Mouse (Mus musculus) lung, postnatal 0 days (tissue): ENCODE measurements around the gene Hist1h3d. TPM values are rescaled to one million over a fixed set of nuclear protein-coding genes. Genes with fewer than 3 reads are reported as not detected.
"Not testable (repeated sequence)": the region's sequence is repeated elsewhere in the genome, so short reads cannot be mapped to it uniquely, and the experiment has no call there.

Experiments
- ATAC-seq: fragments of 200-750 bp; cut with Nextera tagmentation; 2 replicates; pipeline ENCODE4 v1.8.0; 2017; ENCODE audit warnings: moderate library complexity
- DNase-seq: peaks from one replicate; pipeline ENCODE4 v3.0.0-alpha.2; 2016; ENCODE audit warnings: low spot score
- H3K27ac ChIP-seq: fragments of 300-500 bp; sonication (generic); 2 replicates; pipeline ENCODE4 v1.5.1; 2014; ENCODE audit warnings: antibody characterized with exemption, mild to moderate bottlenecking, low read length, mixed read lengths
- H3K27me3 ChIP-seq: fragments of 300-500 bp; sonication (generic); replicated peaks from 2 replicates; pipeline ENCODE4 v1.6.1; 2014; ENCODE audit warnings: low read length, mixed read lengths; ENCODE audit not compliant: insufficient read depth
- H3K36me3 ChIP-seq: fragments of 300-500 bp; sonication (generic); 2 replicates; pipeline ENCODE4 v1.6.1; 2014; ENCODE audit warnings: low read length, mixed read lengths; ENCODE audit not compliant: insufficient read depth
- H3K4me1 ChIP-seq: fragments of 300-500 bp; sonication (generic); 2 replicates; pipeline ENCODE4 v1.6.1; 2014; ENCODE audit warnings: antibody characterized with exemption, low read depth, low read length, mixed read lengths; ENCODE audit not compliant: insufficient read depth
- H3K4me2 ChIP-seq: fragments of 300-500 bp; sonication (generic); replicated peaks from 2 replicates; pipeline ENCODE4 v1.6.1; 2014; ENCODE audit warnings: low read depth, mild to moderate bottlenecking, low read length, moderate library complexity, mixed read lengths
- H3K4me3 ChIP-seq: fragments of 300-500 bp; sonication (generic); 2 replicates; pipeline ENCODE4 v1.5.1; 2014; ENCODE audit warnings: low read depth, low read length
- H3K9ac ChIP-seq: fragments of 300-500 bp; sonication (generic); replicated peaks from 2 replicates; pipeline ENCODE4 v1.6.1; 2014; ENCODE audit warnings: low read depth, mild to moderate bottlenecking
- H3K9me3 ChIP-seq: fragments of 300-500 bp; sonication (generic); 2 replicates; pipeline ENCODE4 v1.6.1; 2016; ENCODE audit warnings: low read length, mixed read lengths
- CTCF ChIP-seq: IDR thresholded peaks from 2 replicates; pipeline ENCODE4 v1.5.1; 2016; ENCODE audit warnings: antibody characterized with exemption, mild to moderate bottlenecking
- EP300 ChIP-seq: IDR thresholded peaks from 2 replicates; pipeline ENCODE4 v1.6.1; 2016; ENCODE audit warnings: antibody characterized with exemption, mild to moderate bottlenecking, control low read depth
- WGBS: fragments of 180-500 bp; shearing (Covaris S2); extraction: QIAGEN DNeasy Blood & Tissue Kit; methylation state at CpG from one replicate; pipeline ENCODE4 v1.1.7; 2014; 5-methylcytosine and 5-hydroxymethylcytosine counted together
- polyA plus RNA-seq: library from polyadenylated mRNA; unstranded; fragments of >200 nt; fragmentation: Nextera tagmentation; extraction: Ambion mirVana; gene quantifications from 2 replicates; pipeline ENCODE4 v1.2.1, GENCODE M21; 2015

Gene Hist1h3d
- polyA plus RNA-seq, 1 experiment from 2014 or later: 1.3 TPM

DNA sequence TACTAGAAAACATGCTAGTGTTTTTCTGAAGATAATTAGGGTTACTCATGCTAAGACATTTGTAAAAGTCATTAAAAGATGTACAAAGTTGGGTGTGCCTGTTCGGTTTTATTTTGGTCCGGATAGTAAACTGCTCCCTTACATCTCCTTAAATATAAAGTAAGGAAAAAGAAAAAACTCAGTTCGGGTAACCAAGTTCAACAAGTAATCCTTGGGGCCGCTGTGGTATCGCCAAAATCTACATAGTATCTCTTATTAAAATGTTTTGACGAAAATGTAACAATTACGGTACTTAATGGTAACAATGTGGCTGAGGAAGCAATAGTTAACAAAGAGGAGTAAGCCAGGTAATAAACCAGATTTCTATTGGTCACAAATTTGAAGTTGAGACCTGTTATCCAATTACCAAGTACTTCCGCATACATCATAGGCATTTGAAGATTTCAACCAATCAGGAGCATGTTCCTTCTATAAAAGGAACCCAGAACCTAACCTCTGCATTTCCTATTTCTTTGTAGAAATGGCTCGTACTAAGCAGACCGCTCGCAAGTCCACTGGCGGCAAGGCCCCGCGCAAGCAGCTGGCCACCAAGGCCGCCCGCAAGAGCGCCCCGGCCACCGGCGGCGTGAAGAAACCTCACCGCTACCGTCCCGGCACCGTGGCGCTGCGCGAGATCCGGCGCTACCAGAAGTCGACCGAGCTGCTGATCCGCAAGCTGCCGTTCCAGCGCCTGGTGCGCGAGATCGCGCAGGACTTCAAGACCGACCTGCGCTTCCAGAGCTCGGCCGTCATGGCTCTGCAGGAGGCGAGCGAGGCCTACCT is 31.4 kb upstream of the Hist1h3d start, which contains the start of gene Hist1h3f:
Gene Hist1h3f (plus strand): TSS at position 88 of the 822 bp plus-strand sequence.
- no peaks in the 10 kb centered on the region for H3K27me3 ChIP-seq
- peak within 1 kb of the TSS; percentile 63 for H3K4me2 ChIP-seq
- TF ChIP-seq CTCF: no peak
- TF ChIP-seq EP300: peak; percentile 46; the same call in 1 of the 2 replicates
- H3K9me3 ChIP-seq: no peaks in the 10 kb centered on the region
- H3K4me1 ChIP-seq: no peaks in the 10 kb centered on the region
- peak within 1 kb of the TSS; percentile 86 for H3K27ac ChIP-seq
- H3K4me3 ChIP-seq: peak within 1 kb of the TSS; percentile 49
- no peaks in the 10 kb centered on the region for H3K36me3 ChIP-seq
- DNase-seq: peak; percentile 98
- H3K9ac ChIP-seq: peak within 1 kb of the TSS; percentile 52
- WGBS: under 1% methylated on average over 19 of the region's 45 CpGs
- ATAC-seq: peak; percentile 94

DNA sequence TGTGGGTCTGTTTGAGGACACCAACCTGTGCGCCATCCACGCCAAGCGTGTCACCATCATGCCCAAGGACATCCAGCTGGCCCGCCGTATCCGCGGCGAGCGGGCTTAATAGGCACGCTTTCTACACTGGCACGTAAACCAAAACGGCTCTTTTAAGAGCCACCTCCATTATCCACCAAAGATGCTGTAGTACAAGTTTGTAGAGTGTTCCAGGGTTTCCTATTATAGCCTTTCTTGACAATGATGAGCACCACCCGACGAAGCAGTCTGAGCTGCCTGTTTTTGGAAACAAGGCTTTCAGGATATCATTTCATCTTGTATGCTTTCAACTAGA is 30.8 kb upstream of the Hist1h3d start:
- not testable (repeated sequence) for H3K27ac ChIP-seq, H3K27me3 ChIP-seq, H3K36me3 ChIP-seq, ATAC-seq, H3K9ac ChIP-seq, H3K4me1 ChIP-seq, DNase-seq, H3K9me3 ChIP-seq
- peak overlapping the region; percentile 63 for H3K4me2 ChIP-seq
- peak overlapping the region; percentile 49 for H3K4me3 ChIP-seq
- under 1% methylated on average over 11 of the region's 14 CpGs for WGBS

DNA sequence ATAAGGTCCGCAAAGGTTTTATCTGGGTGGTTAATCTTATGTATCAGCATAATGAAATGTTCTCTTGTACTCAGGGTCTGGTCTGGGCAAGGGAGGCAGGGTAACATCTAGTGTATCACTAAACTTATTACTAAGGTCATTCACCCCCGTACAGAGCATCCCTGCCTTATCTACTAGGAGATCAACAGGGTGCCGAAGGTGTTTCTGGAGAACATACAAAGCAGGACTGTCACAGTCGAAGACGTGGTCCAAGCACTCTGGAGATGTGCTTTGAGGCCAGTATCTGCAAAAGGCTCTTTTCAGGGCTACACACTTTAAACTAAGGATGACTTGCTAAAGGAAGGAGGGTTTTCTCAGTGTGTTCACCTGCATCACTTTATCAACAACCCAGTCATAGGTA is 28.9 kb upstream of the Hist1h3d start:
- no peaks in the 10 kb centered on the region for H3K9me3 ChIP-seq
- H3K4me3 ChIP-seq: no peak overlapping the region
- no peaks in the 10 kb centered on the region for H3K27me3 ChIP-seq
- no peak overlapping the region for H3K27ac ChIP-seq
- H3K4me2 ChIP-seq: no peak overlapping the region
- no peaks in the 10 kb centered on the region for H3K4me1 ChIP-seq
- no peaks in the 10 kb centered on the region for H3K36me3 ChIP-seq
- ATAC-seq (no peak), DNase-seq (no peak)
- TF ChIP-seq EP300: no peak
- no peak for TF ChIP-seq CTCF
- no peak overlapping the region for H3K9ac ChIP-seq
- WGBS: 49% methylated on average over 5 of the region's 5 CpGs

DNA sequence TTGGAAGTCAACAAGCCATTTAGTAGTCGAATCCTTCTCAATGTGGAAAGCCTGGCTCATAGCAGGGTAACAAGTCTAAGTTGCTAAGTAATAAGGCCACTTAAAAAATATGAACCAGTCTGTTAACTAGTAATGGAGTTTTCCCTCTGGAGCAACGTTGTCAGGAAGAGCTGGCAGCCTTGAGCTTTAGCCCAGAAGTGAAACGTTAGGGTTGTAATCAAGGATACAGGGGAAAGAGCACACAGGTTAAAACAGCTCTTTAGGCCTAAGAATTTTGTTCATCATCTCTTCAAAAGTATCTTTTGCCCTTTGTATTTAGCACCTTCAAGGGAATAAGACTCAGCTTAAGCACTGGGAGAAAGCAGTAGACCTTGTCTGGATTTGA is 24.8 kb upstream of the Hist1h3d start:
- no peaks in the 10 kb centered on the region for H3K27me3 ChIP-seq
- H3K4me1 ChIP-seq: no peaks in the 10 kb centered on the region
- TF ChIP-seq CTCF (no peak), EP300 (no peak)
- H3K27ac ChIP-seq: peak overlapping the region; percentile 75
- H3K9ac ChIP-seq: no peak overlapping the region
- H3K36me3 ChIP-seq: no peaks in the 10 kb centered on the region
- ATAC-seq: no peak
- DNase-seq: no peak
- 0% methylated on average over 3 of the region's 3 CpGs for WGBS
- H3K9me3 ChIP-seq: no peaks in the 10 kb centered on the region
- H3K4me2 ChIP-seq: peak overlapping the region; percentile 59
- peak overlapping the region; percentile 41 for H3K4me3 ChIP-seq

GRCm38 (mm10) chr13:23551146-23551834 is 24.3 kb upstream of the Hist1h3d start, which contains the start of gene Hist1h4f:
TSS of gene Hist1h4f (minus strand) at chr13:23551648.
- peak; percentile 77 for ATAC-seq

More at GRCm38 (mm10) chr13:23551146-23551834, 24.3 kb upstream of the Hist1h3d start, which contains the start of gene Hist1h4f:
- Histone ChIP-seq H3K4me2 (peak within 1 kb of the TSS; percentile 59), H3K27ac (peak within 1 kb of the TSS; percentile 75), H3K9ac (peak within 1 kb of the TSS; percentile 43), H3K4me3 (peak within 1 kb of the TSS; percentile 41)
- peak; percentile 66 for TF ChIP-seq CTCF
- peak; percentile 89 for TF ChIP-seq EP300
- H3K36me3 ChIP-seq, H3K4me1 ChIP-seq, H3K27me3 ChIP-seq, H3K9me3 ChIP-seq: not testable (repeated sequence)
- WGBS: under 1% methylated on average over 47 of the region's 47 CpGs
- peak; percentile 97 for DNase-seq
